8 mouse cellular contexts compared by ENCODE assay signal in genomic region chr7:128610490-128610889, GRCm38 (mm10). TPM values are rescaled to one million over a fixed set of nuclear protein-coding genes. Genes with fewer than 3 reads are reported as not detected.
DNase-seq lines count a peak whose midpoint lies in the region; ATAC-seq and TF ChIP-seq lines count a peak whose summit lies in the region.

No protein-coding gene starts in this region.

- H3K4me3 ChIP-seq in kidney, embryonic 14.5 days (ENCODE audit: low read length), result peak overlapping the region; percentile 67
- peak overlapping the region; percentile 69 for H3K4me3 ChIP-seq in embryonic facial prominence, embryonic 11.5 days (ENCODE audit: low read depth, low read length)
- H3K4me3 ChIP-seq in intestine, embryonic 14.5 days (ENCODE audit: low read depth, low read length), result 0 out of 2 replicates have a peak overlapping the region, but pooled peaks have one; percentile 77
- peak overlapping the region; percentile 88 for H3K4me3 ChIP-seq in midbrain, postnatal 0 days (ENCODE audit: low read depth, low read length)

- no peak for ATAC-seq in kidney, embryonic 14.5 days (ENCODE audit: low FRiP score, low TSS enrichment)
- peak; percentile 52 for ATAC-seq in embryonic facial prominence, embryonic 11.5 days (replicated peaks; ENCODE audit: insufficient number of reproducible peaks, low FRiP score, low TSS enrichment, low read depth)
- ATAC-seq in intestine, embryonic 14.5 days (replicated peaks; ENCODE audit: low FRiP score, low TSS enrichment, low read depth), result peak; percentile 11; the same call in 1 of the 2 replicates
- 0 out of 2 replicates have a peak, but pooled peaks have one; percentile 5 for ATAC-seq in midbrain, postnatal 0 days (ENCODE audit: low FRiP score)

- H3K4me2 ChIP-seq in kidney, embryonic 14.5 days (replicated peaks; ENCODE audit: low read depth, low read length), result peak overlapping the region; percentile 86
- peak overlapping the region; percentile 24 for H3K4me2 ChIP-seq in embryonic facial prominence, embryonic 11.5 days (ENCODE audit: low read depth, low read length)
- H3K4me2 ChIP-seq in intestine, embryonic 14.5 days (ENCODE audit: low read length), result peak overlapping the region; percentile 75
- H3K4me2 ChIP-seq in midbrain, postnatal 0 days (ENCODE audit: low read depth, low read length, poor library complexity, severe bottlenecking), result peak overlapping the region; percentile 84

- TF ChIP-seq CTCF in midbrain, postnatal 0 days (IDR thresholded peaks at IDR 0.05), result no peak

- H3K27me3 ChIP-seq in kidney, embryonic 14.5 days (ENCODE audit: control insufficient read depth, insufficient read depth, low read length), result no peaks in the 10 kb centered on the region
- H3K27me3 ChIP-seq in embryonic facial prominence, embryonic 11.5 days (ENCODE audit: control insufficient read depth, insufficient read depth, low read length), result no peaks in the 10 kb centered on the region
- no peaks in the 10 kb centered on the region for H3K27me3 ChIP-seq in intestine, embryonic 14.5 days (replicated peaks; ENCODE audit: control insufficient read depth, insufficient read depth, low read length)
- H3K27me3 ChIP-seq in midbrain, postnatal 0 days (ENCODE audit: insufficient read depth, low read length), result no peaks in the 10 kb centered on the region

- peak overlapping the region; percentile 27; the same call in 1 of the 2 replicates for H3K27ac ChIP-seq in kidney, embryonic 14.5 days (ENCODE audit: low read depth, low read length)
- H3K27ac ChIP-seq in embryonic facial prominence, embryonic 11.5 days (replicated peaks; ENCODE audit: low read depth, low read length), result no peak overlapping the region
- H3K27ac ChIP-seq in intestine, embryonic 14.5 days (ENCODE audit: low read depth), result peak overlapping the region; percentile 24; the same call in 1 of the 2 replicates
- H3K27ac ChIP-seq in midbrain, postnatal 0 days (ENCODE audit: low read depth, low read length), result peak overlapping the region; percentile 55

- DNase-seq in kidney, postnatal 4 days, result no peak
- no peak for DNase-seq in embryonic facial prominence, embryonic 11.5 days (ENCODE audit: low spot score)
- peak; percentile 62 for DNase-seq in intestine, embryonic 14.5 days (ENCODE audit: low spot score)
- no peak for DNase-seq in midbrain, postnatal 0 days (ENCODE audit: low spot score)
- no peak for DNase-seq in embryo, embryonic 10 days (ENCODE audit: low spot score)
- DNase-seq in natural killer cell, adult 2 months (ENCODE audit: low spot score in 2 of 2), result no peak
- DNase-seq in adrenal gland, adult (ENCODE audit: inconsistent age in 2 of 2, low spot score in 1 of 2), result no peak

- H3K36me3 ChIP-seq in kidney, embryonic 14.5 days (ENCODE audit: control insufficient read depth, insufficient read depth, low read length), result no peaks in the 10 kb centered on the region
- no peaks in the 10 kb centered on the region for H3K36me3 ChIP-seq in embryonic facial prominence, embryonic 11.5 days (replicated peaks; ENCODE audit: control insufficient read depth, insufficient read depth, low read depth, low read length)
- H3K36me3 ChIP-seq in intestine, embryonic 14.5 days (ENCODE audit: control insufficient read depth, insufficient read depth, low read length), result no peaks in the 10 kb centered on the region
- no peaks in the 10 kb centered on the region for H3K36me3 ChIP-seq in midbrain, postnatal 0 days (ENCODE audit: insufficient read depth, low read length)

- H3K9ac ChIP-seq in kidney, embryonic 14.5 days (ENCODE audit: low read depth, low read length), result peak overlapping the region; percentile 9; the same call in 1 of the 2 replicates
- 0 out of 2 replicates have a peak overlapping the region, but pooled peaks have one; percentile 22 for H3K9ac ChIP-seq in embryonic facial prominence, embryonic 11.5 days (replicated peaks; ENCODE audit: low read length)
- H3K9ac ChIP-seq in intestine, embryonic 14.5 days (ENCODE audit: low read length), result no peak overlapping the region
- 0 out of 2 replicates have a peak overlapping the region, but pooled peaks have one; percentile 37 for H3K9ac ChIP-seq in midbrain, postnatal 0 days (replicated peaks; ENCODE audit: low read length, poor library complexity, severe bottlenecking)

- peaks cover 7% of the 10 kb centered on the region; the same call in 1 of the 2 replicates for H3K4me1 ChIP-seq in kidney, embryonic 14.5 days (ENCODE audit: control insufficient read depth, insufficient read depth, low read length)
- H3K4me1 ChIP-seq in embryonic facial prominence, embryonic 11.5 days (ENCODE audit: control insufficient read depth, insufficient read depth, low read length), result no peaks in the 10 kb centered on the region
- H3K4me1 ChIP-seq in intestine, embryonic 14.5 days (replicated peaks; ENCODE audit: control insufficient read depth, insufficient read depth, low read length), result peaks cover 12% of the 10 kb centered on the region
- no peaks in the 10 kb centered on the region for H3K4me1 ChIP-seq in midbrain, postnatal 0 days (ENCODE audit: insufficient read depth, low read length)

- WGBS in kidney, embryonic 14.5 days, result 88% methylated on average over 6 of the region's 6 CpGs
- WGBS in embryonic facial prominence, embryonic 11.5 days, result 89% methylated on average over 6 of the region's 6 CpGs
- whole genome bisulfite sequencing in intestine, embryonic 14.5 days, result 87% methylated on average over 6 of the region's 6 CpGs
- WGBS in midbrain, postnatal 0 days, result 90% methylated on average over 6 of the region's 6 CpGs

- H3K9me3 ChIP-seq in kidney, embryonic 14.5 days (ENCODE audit: control insufficient read depth, low read length), result peaks cover 5% of the 10 kb centered on the region; the same call in 1 of the 2 replicates
- no peaks in the 10 kb centered on the region for H3K9me3 ChIP-seq in embryonic facial prominence, embryonic 11.5 days (replicated peaks; ENCODE audit: control insufficient read depth, low read length)
- H3K9me3 ChIP-seq in intestine, embryonic 14.5 days (ENCODE audit: control insufficient read depth, low read length), result no peaks in the 10 kb centered on the region
- H3K9me3 ChIP-seq in midbrain, postnatal 0 days (ENCODE audit: low read length), result no peaks in the 10 kb centered on the region

RNA-seq across cellular contexts. Expression of gene Inpp5f, which starts 0.6 kb away (rescaled TPM):
- polyA plus RNA-seq in kidney, embryonic 14.5 days (2014; fragmentation: Nextera tagmentation; extraction: Ambion mirVana), result 21.6 and 36.5 TPM in 2 replicates
- 49.7 and 51.1 TPM in 2 replicates for polyA plus RNA-seq in embryonic facial prominence, embryonic 11.5 days (2014; fragmentation: Nextera tagmentation; extraction: Ambion mirVana)
- 33.7 and 33.8 TPM in 2 replicates for polyA plus RNA-seq in intestine, embryonic 14.5 days (2014; fragmentation: Nextera tagmentation; extraction: Ambion mirVana)
- total RNA-seq in midbrain, postnatal 0 days (2014; rRNA removed), result 424 and 472 TPM in 2 replicates
- polyA plus RNA-seq in midbrain, postnatal 0 days (2015; fragmentation: Nextera tagmentation; extraction: Ambion mirVana), result 473 and 503 TPM in 2 replicates

Comparison
In these comparisons a context has a peak if more than half of its experiments do, and no peak if none do; other contexts are left out.
1. H3K4me2 ChIP-seq: peak in every context shown above with its lines; median percentile 86 in kidney, embryonic 14.5 days; 84 in midbrain, postnatal 0 days; 75 in intestine, embryonic 14.5 days; 24 in embryonic facial prominence, embryonic 11.5 days.